Mouse (Mus musculus) cerebral cortex, adult 2 months (tissue): ENCODE measurements around the gene Gm17349.

Experiments used
- WGBS: fragments of 180-500 bp; shearing (Covaris S2); methylation state at CpG from one replicate; pipeline ENCODE4 v1.1.7; 2018; 5-methylcytosine and 5-hydroxymethylcytosine counted together

Gm17349 gene

DNA sequence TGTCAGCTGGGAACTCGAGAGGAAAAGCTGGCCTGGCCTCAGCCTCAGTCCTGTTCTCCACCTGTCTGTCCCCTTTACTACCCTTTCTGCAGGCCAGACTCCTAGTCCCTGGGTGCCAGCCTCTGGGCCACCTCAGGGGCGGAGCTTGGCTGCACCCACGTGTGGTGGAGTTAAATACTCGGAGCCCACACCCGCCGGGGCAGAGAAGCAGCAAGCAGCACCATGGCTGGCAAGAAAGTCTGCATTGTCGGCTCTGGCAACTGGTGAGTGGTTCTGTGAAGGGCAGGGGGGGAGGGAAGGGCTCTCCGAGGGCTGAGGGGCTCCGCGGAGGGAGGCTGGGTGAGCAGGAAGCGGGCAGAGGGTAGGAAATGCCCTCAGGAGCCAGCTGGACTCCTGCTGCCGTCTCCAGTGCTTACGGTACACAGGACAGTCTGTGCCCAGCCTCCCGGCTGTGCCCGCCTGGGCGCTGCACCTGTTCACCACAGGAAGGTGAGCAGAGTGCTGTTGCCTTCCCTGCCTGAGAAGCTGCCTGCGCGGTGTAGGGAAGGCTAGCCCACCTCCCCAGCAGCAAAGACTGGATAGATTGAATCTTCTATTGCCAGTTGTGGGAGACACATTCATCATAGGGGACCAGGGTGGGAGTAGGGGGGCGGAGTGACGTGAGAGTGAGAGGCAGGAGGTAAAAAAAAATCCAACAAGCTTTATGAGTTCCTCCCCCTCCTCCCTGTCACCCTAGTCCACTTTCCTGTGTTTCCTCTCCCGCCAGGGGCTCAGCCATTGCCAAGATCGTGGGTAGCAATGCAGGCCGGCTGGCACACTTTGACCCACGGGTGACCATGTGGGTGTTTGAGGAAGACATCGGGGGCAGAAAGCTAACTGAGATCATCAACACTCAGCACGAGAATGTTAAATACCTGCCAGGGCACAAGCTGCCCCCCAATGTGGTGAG lies 12.4 kb upstream of the Gm17349 start, which contains the start of gene Gpd1:
Gene Gpd1, plus strand, starts transcription at position 130 of the 949 bp plus-strand sequence.
- 18% methylated on average over 26 of the region's 26 CpGs for WGBS

DNA sequence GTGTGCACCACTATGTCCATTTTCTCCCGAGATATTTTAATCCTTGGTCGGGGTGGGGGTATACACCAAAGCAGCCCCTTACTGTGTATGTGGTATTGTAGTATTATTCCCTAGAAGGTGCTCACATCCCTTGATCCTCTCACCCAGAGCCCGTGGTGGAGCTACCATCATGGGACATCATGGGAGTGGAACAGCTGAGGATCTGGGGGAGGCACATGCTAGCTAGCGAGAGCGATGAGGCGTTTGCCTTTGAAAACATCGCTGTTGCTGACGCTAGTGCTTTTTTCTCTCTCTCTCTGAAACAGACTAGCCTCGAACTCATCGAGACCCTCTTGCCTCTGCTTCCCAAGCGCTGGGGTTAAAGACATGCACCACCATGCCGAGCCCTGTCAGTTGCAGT lies 11.5 kb upstream of the Gm17349 start:
- 41% methylated on average over 12 of the region's 12 CpGs for WGBS

DNA sequence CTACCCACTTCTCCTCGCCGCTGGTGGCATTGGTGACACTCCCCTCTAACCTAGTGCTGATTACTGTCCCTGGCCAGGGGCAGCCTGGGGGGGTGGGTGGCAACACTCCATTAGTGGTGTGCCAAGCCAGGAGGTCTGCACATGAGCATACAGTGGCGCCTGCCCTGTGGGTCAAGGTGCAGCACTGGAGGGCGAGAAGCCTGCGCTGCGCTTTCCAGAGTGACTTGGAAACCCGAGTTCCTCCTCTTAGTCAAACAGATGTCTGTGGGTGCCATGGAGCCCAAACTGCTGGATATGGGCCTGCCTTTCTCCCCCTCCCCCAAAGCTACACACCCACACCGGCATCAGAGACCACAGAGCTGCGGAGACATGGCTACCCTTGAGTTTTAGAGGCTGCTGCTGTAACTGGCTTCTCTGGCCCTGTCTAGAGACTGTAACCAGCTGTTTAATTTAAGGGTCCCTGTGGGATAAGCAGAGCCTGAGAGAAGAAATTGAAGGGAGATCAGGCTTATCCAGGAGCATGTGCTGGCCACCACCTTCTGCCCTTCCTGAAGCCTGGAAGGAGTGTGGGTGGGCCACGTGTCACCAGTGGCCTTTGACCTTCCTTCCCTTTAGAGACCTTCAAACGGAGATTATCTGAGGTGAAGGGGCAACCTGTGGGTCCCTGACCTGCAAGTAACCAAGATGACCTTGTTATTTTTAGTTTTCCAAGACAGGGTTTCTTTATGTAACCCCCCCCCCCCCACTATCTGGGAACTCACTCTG lies 10.9 kb upstream of the Gm17349 start:
- 38% methylated on average over 11 of the region's 11 CpGs for WGBS

DNA sequence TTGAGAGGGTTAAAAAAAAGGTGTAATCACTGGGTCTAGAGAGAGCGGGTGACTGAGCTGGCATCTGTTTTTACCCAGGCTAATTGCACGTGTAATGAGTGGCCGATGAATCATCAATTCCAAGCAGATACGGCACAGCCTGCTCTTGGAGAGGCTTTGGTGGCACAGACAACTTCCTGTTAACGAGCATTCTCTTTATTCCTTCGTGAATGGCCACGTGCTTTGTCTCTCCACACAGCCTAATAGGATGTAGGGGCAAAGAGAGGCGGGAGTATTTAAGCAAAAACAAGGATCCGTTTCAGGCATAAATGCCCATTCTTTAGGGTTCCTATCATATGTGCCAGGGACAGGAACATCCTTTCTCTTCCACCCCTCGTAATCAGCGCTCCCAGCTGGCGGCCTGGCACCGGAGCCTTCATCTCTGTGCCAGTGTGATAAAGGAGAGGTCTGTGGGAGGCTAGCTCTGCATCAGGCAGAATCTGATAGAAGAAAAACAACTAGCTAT lies 10.1 kb upstream of the Gm17349 start:
- 19% methylated on average over 13 of the region's 13 CpGs for WGBS

DNA sequence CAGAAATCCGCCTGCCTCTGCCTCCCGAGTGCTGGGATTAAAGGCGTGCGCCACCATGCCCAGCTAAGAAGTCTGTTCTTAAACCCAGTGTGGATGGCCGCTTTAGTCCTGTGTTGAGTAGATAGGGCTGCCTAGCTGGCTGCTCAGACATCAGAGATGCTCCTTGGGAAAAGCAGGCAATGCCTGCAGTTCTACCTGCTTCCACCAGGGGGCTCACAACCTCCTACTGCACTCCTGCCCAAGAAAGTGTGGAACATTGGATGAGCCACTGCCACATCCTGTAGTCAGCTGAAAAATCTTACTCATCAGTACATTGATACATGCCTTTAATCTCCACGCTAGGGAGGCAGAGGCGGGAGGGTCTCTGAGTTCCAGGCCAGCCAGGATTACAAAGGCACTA lies 9.6 kb upstream of the Gm17349 start:
- WGBS = 34% methylated on average over 7 of the region's 7 CpGs

DNA sequence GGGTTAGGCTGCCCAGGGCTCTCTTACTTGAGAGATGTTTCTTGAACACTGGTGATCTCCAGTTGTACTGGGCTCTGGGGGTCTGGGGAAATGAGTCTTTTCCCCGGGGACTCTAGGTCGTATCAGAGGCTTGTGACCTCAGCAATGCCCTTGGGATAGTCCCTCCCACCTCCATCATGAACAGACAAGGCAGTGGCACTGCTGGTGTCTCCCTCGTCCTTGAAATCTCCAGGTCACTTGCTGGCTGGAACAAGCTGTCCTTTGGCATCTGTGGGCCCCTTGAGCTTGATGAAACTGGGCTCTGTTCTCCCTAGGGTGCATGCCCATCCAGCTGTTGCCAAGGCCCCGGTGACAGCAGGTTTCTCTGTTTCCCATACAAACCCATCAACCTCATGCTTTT lies 8.9 kb upstream of the Gm17349 start:
- WGBS = 64% methylated on average over 4 of the region's 4 CpGs

DNA sequence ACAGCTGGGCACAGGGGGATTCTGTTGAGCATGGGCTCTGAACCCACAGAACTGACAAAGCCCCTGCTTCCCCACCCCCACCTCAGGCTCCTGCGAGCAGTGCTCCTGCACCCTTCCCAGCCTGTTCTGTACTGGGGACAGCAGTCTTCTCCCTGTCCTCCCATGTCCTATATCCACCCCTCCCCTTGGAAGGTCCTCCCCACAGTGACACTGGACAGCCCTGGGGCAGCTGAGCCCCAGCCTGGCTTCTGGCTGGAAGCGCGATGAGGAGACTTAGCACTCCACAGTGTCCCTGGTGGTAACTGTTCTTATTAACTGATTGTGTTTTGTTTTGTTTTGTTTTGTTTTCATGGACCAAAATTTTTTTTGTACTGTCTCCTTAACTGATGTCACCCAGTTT lies 8.3 kb upstream of the Gm17349 start:
- WGBS = 58% methylated on average over 3 of the region's 3 CpGs

DNA sequence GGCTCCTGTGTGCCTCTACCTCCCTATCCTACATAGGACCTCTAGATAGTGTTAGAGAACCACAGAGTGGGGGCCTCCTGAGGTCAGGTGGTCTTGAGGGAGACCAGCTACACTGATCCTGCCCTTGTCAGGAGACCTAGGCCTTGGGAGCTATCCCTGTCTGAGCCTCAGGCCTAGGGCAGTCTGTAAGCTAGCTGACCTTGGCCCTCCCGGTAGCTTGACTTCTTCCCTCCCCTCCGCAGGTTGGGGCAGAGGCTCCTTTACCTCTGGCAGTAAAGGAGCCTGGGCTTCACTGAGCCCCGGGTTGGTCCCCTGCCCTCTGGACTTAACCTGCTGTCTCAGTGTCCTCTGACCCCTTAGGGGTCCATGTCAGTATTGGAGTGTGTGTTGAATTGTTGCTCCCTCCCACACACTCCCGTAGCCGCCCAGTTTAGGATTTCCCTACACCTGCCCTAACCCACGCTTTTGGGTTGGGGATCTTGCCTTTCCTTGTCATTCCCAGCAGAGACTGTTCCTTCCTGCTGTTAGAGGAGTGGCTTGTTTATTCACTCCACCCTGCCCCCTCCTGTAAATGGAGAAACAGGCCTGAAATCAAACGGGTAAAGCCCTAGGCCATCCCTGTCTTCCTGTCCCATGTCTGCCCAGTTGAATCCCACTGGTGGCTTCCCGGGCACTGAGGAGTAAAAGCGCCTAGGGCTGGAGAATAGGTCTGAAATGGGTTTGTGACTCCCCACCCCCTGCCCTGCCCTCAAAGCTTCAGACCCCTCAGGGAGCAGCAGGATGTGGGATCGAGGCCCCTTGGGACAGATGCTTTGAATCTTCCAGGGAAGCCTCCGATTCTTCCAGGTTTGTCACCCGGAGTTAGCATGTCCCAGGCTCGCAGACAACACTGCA lies 7.6 kb upstream of the Gm17349 start:
- WGBS = 64% methylated on average over 13 of the region's 13 CpGs

DNA sequence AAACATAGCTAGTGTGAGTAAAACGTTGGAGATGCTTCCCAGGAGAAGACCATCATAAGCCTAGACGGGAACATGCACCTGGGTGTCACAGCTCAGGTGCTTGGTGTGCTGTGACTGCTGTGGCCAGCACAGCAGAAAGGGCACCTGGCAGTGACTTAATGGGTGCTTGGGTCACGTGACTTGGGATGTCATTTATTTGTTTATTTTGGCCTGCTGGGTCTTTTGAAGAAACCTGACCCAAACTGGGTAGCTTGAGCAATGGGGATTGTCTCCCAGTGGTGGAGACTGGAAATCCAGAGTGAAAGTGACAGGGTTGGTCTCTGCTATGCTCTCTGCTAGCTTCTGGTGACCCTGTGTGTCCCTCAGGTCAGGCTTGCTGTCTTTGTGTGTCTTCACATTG lies 6.2 kb upstream of the Gm17349 start:
- 60% methylated on average over 3 of the region's 3 CpGs for WGBS

DNA sequence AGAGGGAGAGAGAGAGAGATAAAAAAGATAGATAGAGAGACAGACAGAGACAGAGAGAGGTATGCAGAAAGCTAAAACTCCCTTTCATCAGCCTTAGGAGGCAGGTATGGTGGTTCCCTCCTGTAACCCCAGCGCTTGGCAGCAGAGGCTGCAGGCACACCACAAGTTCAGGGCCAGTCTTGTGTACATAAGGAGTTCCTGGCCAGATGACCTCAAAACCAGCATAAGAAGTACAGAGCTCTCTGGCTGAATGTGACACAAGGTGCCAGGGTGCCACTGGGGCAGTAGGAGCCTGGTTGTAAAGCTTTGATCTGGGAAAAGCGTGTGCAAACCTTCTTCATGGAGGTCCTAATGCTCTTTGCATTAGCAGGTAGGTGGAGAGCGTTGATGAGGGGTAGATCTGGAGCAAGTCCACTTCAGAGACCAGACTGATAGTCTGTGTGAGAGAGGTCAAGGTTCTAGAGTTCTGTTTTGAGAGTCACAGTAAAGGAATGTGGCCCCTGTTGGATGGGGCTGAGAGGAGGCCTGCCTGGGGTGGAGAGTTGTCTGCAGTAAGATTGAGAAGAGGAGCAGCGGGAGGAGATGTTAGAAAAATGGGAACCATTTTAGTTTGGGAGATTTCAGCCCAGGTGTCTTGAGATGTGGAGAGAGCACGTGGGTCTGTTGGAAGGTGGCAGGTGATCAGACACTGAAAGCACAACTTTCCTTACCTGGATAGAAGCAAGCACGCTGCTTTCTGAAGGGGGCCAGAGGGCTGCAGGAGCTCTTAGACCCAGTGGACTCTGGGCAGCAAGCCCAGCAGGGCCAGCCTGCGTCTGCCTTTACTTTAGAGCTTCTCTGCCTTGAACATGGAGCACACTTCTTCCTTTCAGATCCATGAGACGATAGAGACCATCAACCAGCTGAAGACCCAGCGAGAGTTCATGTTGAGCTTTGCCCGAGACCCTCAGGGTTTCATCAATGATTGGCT lies 5.2 kb upstream of the Gm17349 start:
- 77% methylated on average over 10 of the region's 10 CpGs for WGBS

DNA sequence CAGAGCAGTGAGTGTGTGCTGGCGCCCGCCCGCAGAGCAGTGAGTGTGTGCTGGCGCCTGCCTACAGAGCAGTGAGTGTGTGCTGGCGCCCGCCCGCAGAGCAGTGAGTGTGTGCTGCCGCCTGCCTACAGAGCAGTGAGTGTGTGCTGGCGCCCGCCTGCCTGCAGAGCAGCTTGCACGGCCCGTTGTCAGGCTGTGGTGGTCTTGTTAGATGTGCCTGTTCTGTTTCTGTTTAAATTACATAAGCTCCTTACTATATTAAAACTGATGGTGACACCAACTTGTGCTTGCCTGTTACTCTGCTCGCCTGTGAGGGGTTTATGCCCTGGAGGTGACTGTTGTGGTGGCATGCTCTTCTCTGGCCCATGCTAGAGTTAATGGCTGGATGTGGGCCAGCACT lies 2.9 kb upstream of the Gm17349 start:
- 74% methylated on average over 13 of the region's 13 CpGs for WGBS

DNA sequence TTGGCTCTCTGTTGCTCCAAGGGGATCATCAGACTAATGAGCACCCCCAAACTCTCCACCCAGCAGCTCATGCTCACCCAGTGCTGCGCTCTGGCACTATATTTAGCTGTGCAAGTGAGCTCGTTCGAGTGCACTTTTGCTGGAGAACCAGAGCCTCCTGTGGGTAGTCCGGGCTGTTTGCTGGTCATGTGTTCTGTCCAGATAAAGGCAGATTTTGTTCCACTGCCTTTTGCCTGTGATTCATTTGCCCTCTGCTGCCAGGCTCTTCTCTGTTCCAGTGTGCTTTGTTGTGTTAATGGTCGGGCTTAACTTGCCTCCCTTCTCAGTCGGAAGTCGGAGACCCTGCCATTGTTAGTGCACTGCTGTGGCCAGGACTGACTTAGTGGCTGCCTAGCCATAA lies 409 bp downstream of the Gm17349 start:
- WGBS = 20% methylated on average over 7 of the region's 7 CpGs

DNA sequence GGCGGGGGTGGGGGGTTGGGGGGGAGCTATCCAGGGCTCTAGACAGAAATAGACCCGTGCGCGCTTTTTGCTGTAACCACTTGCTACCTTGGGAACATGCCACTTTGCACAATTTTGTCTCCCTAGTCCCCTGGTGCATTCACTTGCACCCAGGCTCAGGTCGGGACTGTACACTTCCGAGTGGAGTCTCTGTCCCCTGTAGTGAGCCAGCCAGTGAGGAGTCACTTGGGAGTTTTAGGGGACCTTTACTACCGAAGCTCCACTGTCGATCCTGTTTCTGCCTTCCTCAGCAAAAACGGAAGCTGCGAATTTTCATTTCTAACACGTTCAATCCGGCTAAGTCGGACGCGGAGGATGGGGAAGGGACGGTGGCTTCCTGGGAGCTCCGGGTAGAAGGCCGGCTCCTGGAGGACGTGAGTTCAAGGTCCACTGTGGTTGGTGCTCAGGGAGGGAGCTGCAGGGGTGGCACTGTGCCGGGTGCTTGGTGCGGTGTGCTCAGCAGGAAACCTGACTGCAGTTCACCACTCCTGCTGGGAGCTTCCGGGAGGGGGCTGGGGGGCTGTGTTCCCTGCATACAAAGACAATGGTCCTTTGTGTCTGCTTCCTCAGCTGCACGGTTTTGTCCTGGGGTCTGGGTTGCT lies 1.1 kb downstream of the Gm17349 start:
- 10% methylated on average over 23 of the region's 23 CpGs for WGBS

DNA sequence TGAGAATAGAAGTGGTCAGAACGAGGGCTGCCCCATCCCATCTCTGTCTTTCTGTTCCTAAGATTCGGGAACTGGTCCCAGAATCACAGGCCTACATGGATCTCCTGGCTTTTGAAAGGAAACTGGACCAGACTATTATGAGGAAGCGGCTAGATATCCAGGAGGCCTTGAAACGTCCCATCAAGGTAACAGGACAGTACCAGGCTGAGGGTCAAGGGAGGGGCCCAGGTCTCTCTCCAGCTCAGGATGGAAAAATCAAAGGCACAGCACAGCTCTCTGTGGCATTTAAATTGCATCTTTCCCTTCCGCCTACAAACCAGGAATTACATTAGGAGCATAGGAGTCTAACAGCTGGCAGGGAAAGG lies 1.6 kb downstream of the Gm17349 start:
- WGBS = 33% methylated on average over 5 of the region's 5 CpGs

DNA sequence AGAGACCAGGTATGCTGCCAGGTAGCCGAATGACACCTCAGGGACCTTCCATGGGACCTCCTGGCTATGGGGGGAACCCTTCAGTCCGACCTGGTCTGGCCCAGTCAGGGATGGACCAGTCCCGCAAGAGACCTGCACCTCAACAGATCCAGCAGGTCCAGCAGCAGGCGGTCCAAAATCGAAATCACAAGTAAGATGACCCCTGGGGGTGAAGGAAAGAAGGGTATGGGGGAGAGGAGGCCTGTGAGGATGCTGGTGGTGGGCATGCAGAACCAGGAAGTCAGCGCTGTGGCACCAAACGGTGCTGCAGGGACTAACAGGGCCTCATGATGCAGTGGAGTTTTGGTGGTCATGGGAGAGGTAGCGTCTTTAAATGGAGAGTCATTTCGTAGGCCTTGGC lies 2.2 kb downstream of the Gm17349 start:
- WGBS = 47% methylated on average over 9 of the region's 9 CpGs

DNA sequence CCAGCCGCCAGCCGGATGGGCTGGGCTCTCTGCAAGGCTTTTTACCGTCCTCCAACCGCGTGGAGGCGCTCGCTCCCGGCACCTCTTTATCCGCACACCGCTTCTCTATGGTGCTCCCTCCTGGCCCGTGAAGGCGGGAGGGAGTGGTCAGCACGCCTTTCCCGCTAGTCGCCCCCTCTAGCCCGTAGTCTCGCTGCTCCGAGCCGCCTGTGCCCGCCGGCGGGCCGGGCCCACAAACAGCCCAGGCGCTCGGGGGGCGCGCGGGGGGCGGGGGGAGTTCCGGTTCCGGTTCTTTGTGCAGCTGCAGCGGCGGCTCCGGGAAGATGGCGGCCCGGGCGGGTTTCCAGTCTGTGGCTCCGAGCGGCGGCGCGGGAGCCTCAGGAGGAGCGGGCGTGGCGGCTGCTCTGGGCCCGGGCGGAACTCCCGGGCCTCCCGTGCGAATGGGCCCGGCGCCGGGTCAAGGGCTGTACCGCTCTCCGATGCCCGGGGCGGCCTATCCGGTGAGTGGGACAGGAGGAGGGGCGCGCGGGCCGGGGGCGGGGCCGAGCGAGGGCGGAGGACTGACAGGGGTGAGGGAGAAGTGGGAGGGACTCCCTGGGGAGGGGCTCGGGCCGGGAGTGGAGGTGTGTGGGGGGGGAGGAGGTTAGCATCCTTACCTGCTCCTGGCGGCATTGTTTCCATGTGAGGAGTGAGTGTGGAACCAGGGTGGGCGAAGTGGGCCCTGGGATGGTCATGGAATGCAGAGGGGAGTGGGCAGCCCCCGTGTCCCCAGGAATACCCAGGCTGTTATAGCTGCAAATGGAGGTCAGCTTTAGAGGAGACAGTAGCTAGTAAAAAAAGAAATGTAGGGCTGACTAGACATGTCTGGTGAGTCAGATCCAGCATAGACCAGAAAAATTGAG lies 3.0 kb downstream of the Gm17349 start, which contains the start of gene Smarcd1:
Gene Smarcd1, plus strand, starts transcription at position 131 of the 902 bp plus-strand sequence.
- under 1% methylated on average over 71 of the region's 71 CpGs for WGBS

DNA sequence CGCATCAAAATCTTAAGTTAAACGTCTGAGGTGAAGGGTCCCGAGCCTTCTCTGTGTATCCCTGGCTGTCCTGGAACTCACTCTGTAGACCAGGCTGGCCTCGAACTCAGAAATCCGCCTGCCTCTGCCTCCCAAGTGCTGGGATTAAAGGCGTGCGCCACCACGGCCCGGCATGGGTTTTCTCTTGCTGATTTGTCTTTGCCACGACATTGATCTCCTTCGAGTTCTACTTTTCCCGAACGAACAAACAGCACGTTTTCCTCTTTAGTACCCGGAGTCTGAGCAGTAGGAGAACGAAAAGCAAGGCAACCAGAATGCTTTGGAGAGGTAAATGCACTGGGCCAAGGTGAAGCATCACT lies 3.7 kb downstream of the Gm17349 start:
- 34% methylated on average over 16 of the region's 16 CpGs for WGBS

DNA sequence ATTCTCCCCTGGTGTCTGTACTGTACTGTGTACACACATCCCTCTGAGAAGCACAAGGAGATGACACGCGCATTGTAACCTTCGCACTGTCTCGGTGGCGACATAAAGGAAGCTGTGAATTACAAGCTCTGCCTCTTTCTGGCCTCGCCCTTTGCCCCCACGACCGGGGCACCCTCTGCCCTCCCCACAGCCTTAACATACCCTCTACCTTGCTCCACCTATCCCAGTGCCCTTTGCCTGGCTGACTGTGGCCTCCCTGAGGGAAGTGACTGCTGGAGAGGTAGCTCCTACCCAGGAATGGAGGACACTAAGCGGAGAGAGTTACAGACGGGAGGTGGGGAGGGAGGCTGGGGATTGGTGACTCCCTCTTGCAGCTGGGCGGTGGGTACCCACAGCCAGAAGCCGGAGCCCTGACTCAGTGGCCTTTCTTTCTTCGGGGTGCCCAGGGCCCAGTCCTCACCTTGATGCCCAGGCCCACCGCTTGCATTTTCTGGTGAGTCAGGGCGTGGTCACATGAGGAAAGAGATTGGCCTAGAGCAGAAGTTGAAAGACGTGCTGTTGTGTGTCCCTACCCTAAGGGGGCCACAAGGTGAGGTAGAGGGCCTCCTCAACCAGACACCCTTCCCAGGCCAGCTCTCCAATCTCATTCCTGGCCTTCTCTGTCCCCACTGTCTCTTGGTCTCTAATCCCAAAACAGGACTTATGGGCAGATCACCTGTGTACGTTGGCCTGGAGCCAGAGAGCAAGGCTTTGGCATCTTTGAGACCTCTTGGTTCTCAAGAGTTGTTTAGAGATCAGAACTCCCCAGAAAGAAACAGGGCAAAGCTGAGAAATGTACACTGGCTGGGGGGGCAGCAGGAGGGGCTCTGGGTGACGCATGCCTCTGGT lies 4.8 kb downstream of the Gm17349 start:
- WGBS = 84% methylated on average over 18 of the region's 18 CpGs
